Mouse (Mus musculus) heart, postnatal 0 days (tissue): ENCODE measurements at regions not wholly inside any gene's neighbourhood (a gene's known extent, or its start where the extent isn't known, plus 50 kb on each side); places are given as distances from the start of the nearest gene placed in this dataset.

Experiments used
- CTCF ChIP-seq: IDR thresholded peaks from 2 replicates; pipeline ENCODE4 v1.5.1; 2016; ENCODE audit warnings: antibody characterized with exemption, control low read depth, low read depth
- EP300 ChIP-seq: IDR thresholded peaks from 2 replicates; pipeline ENCODE4 v1.6.1; 2016; ENCODE audit warnings: antibody characterized with exemption, low read depth

DNA sequence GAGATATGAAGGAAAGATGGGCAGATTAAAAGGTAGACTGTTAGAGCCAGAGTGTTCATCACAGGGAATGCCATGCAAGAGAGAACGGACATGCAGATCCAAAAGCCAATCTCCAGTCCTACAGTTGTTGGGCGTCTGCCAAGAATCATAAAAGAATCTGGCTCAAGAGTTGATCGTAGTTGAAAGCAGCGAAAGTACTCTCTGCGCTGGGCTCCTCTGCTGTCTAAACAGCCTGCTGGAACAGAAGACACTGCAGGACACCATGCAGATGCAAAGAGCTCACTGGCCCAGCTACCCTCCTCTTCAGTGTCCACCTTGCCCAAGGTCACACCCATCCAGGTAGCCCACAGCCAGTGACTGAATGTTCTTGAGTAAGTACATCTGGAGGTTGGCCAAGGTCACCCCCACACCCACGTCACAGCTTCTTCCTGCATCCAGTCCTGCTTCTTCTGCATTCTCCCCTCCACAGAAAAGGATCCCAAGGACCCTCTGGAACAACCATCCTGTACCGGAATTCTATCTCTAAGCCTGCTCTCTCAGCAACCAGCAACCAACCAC lies 77.1 kb upstream of the Gm10260 start:
- TF ChIP-seq CTCF = no peak
- TF ChIP-seq EP300 = no peak
